ENCODE assay signal across 26 mouse cellular contexts in the genomic region with DNA sequence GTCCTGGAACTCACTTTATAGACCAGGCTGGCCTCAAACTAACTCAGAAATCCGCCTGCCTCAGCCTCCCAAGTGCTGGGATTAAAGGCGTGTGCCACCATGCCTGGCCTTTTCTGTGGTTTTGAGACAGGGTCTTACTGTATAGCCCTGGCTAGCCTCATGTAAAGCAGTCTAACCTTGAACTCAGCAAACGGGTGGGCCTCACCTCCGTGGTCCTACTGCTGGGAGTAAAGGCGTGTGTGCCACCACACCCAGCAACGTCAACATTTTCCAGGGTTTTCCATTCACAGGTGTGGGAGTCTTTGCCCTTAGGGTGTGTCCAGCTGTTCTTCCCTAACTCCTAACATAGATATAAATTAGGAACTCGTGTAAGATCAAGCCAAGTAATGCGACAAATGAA.
"Had no signal": no experiment of that assay in that cellular context is flagged by ENCODE, and none has a peak within 500 bp of the region (broad histone marks: within the 10 kb centered on the region; RNA-seq: fewer than 3 reads in every experiment).

No protein-coding gene starts in this region.

- H3K36me3 ChIP-seq: hindbrain, embryonic 10.5 days; hindbrain, embryonic 12.5 days; kidney, embryonic 15.5 days; limb, embryonic 10.5 days; limb, embryonic 12.5 days; liver, embryonic 12.5 days had no signal

- H3K27ac ChIP-seq: gastrocnemius, adult 2 months; heart, adult 2 months; hindbrain, embryonic 10.5 days; hindbrain, embryonic 12.5 days; hindbrain, embryonic 14.5 days; kidney, embryonic 15.5 days; kidney, postnatal 0 days; limb, embryonic 10.5 days; limb, embryonic 12.5 days; liver, embryonic 12.5 days; liver, embryonic 14.5 days had no signal

- H3K9ac ChIP-seq: hindbrain, embryonic 12.5 days; hindbrain, embryonic 14.5 days; kidney, embryonic 15.5 days; limb, embryonic 12.5 days; liver, embryonic 12.5 days; liver, embryonic 14.5 days had no signal

- H3K4me1 ChIP-seq: hindbrain, embryonic 10.5 days; hindbrain, embryonic 12.5 days; kidney, embryonic 15.5 days; limb, embryonic 10.5 days; limb, embryonic 12.5 days had no signal

- H3K4me2 ChIP-seq: heart, embryonic 11.5 days; hindbrain, embryonic 12.5 days; hindbrain, embryonic 14.5 days; kidney, embryonic 15.5 days; limb, embryonic 12.5 days; liver, embryonic 12.5 days had no signal

- H3K9me3 ChIP-seq: hindbrain, embryonic 10.5 days; hindbrain, embryonic 12.5 days; kidney, embryonic 15.5 days; limb, embryonic 10.5 days; liver, embryonic 12.5 days had no signal

- ATAC-seq: hindbrain, embryonic 16.5 days; intestine, embryonic 16.5 days; liver, embryonic 12.5 days had no signal

- DNase-seq: gastrocnemius, adult 2 months; gastrocnemius, postnatal 10 days; gastrocnemius, postnatal 25 days; heart, adult 2 months; heart, postnatal 10 days; heart, postnatal 4 days; kidney, adult 11 months; kidney, adult 2 months; kidney, adult 9 months; kidney, postnatal 14 days; kidney, postnatal 36 days; layer of hippocampus, adult 9-11 months; layer of hippocampus, postnatal 36 days; liver had no signal

- H3K27me3 ChIP-seq: hindbrain, embryonic 12.5 days; kidney, embryonic 15.5 days; limb, embryonic 12.5 days had no signal

- H3K4me3 ChIP-seq: gastrocnemius, adult 2 months; heart, adult 2 months; hindbrain, embryonic 10.5 days; hindbrain, embryonic 12.5 days; kidney, embryonic 15.5 days; limb, embryonic 10.5 days; limb, embryonic 12.5 days; liver, embryonic 12.5 days had no signal
